Mouse (Mus musculus): Measurements from ENCODE around the gene Olfr357. TPM values are rescaled to one million over a fixed set of nuclear protein-coding genes. Genes with fewer than 3 reads are reported as not detected.

Gene Olfr357
- not detected in 2 replicates for polyA plus RNA-seq (2015; fragmentation: Nextera tagmentation; extraction: Ambion mirVana)

DNA sequence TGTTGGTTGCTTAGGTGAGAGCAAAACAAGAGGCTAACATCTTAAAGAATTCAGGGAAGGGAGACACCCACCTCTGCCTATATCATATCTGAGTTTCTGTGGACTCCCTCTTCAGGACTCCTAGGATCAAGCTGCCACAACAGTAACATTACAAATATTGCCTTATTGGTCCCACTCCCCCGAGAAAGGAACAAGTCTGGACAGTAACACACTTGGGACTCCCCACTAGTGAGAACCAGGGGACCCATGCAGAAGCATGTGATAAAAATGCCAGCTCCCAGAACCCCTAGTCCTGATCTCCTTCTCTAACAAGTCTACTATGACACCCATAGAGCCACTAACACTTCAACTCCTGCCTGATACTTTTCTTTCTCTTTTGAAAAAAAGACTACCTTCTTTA, at the start of gene Olfr357:
Gene Olfr357 (plus strand): TSS at position 301 of the 400 bp plus-strand sequence.
- H3K27me3 ChIP-seq (ENCODE audit: control insufficient read depth, insufficient read depth, low read depth, low read length): no peaks in the 10 kb centered on the region
- no peak within 1 kb of the TSS for H3K27ac ChIP-seq (ENCODE audit: low read length)
- no peaks in the 10 kb centered on the region for H3K4me1 ChIP-seq (replicated peaks; ENCODE audit: control insufficient read depth, insufficient read depth, low read length)
- no peak for ATAC-seq (ENCODE audit: low read depth)
- no peak within 1 kb of the TSS for H3K4me2 ChIP-seq (ENCODE audit: low read depth, low read length)
- WGBS: 27% methylated on average over 1 of the region's 1 CpGs
- H3K36me3 ChIP-seq (ENCODE audit: control insufficient read depth, insufficient read depth, low read length): no peaks in the 10 kb centered on the region
- no peak within 1 kb of the TSS for H3K4me3 ChIP-seq (ENCODE audit: low read length)
- no peak within 1 kb of the TSS for H3K9ac ChIP-seq (ENCODE audit: low read length)
- H3K9me3 ChIP-seq (ENCODE audit: control insufficient read depth, low read length): 0 out of 2 replicates have a peak, but pooled peaks cover 2% of the 10 kb centered on the region

DNA sequence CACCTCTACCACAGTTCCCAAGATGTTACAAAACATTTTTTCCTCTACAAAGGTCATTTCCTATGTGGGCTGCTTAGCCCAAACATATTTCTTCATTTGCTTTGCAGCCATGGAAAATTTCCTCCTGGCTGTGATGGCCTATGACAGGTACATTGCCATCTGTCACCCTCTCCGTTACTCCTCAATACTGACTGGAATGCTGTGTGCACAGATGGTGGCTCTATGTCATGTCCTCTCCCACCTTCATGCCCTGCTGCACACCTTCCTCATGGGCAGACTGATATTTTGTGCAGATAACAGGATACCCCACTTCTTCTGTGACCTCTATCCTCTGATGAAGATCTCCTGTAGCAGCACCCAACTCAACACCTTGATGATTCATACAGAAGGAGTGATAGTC, 3.4 kb downstream of the Olfr357 start:
- no peak overlapping the region for H3K27ac ChIP-seq (ENCODE audit: low read length)
- no peak overlapping the region for H3K9ac ChIP-seq (ENCODE audit: low read length)
- H3K4me1 ChIP-seq (replicated peaks; ENCODE audit: control insufficient read depth, insufficient read depth, low read length): no peaks in the 10 kb centered on the region
- H3K27me3 ChIP-seq (ENCODE audit: control insufficient read depth, insufficient read depth, low read depth, low read length): no peaks in the 10 kb centered on the region
- ATAC-seq (ENCODE audit: low read depth): no peak
- H3K4me3 ChIP-seq (ENCODE audit: low read length): no peak overlapping the region
- no peak overlapping the region for H3K4me2 ChIP-seq (ENCODE audit: low read depth, low read length)
- 0 out of 2 replicates have a peak, but pooled peaks cover 2% of the 10 kb centered on the region for H3K9me3 ChIP-seq (ENCODE audit: control insufficient read depth, low read length)
- no peaks in the 10 kb centered on the region for H3K36me3 ChIP-seq (ENCODE audit: control insufficient read depth, insufficient read depth, low read length)
- 79% methylated on average over 1 of the region's 1 CpGs for WGBS

DNA sequence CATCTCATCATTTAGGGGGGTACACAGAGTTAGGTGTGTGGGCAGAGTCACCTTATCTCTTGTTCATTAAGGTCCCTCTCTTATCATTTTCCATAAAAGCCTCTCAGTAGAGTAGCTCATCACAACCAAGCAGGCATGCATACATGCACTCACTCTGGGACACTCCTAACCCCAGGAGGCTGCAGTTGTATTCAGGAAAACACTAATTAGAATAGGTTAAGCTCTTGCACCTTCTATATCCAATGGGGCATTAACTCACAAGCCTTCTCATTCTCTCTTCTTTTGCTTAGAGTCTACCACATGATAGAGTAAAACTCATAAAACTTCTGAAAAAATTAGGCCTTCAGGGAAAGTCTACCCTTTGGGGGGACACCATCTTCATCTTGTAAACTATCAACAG, 15.6 kb downstream of the Olfr357 start, which contains the start of gene Olfr358:
Gene Olfr358 (minus strand): TSS at position 101 of the 400 bp plus-strand sequence.
- ATAC-seq (ENCODE audit: low read depth): no peak
- Histone ChIP-seq H3K27ac (ENCODE audit: low read length) (no peak within 1 kb of the TSS), H3K4me1 (replicated peaks; ENCODE audit: control insufficient read depth, insufficient read depth, low read length) (no peaks in the 10 kb centered on the region), H3K4me2 (ENCODE audit: low read depth, low read length) (no peak within 1 kb of the TSS), H3K36me3 (ENCODE audit: control insufficient read depth, insufficient read depth, low read length) (no peaks in the 10 kb centered on the region), H3K9me3 (ENCODE audit: control insufficient read depth, low read length) (peaks cover 4% of the 10 kb centered on the region; the same call in 1 of the 2 replicates), H3K9ac (ENCODE audit: low read length) (no peak within 1 kb of the TSS), H3K4me3 (ENCODE audit: low read length) (no peak within 1 kb of the TSS), H3K27me3 (ENCODE audit: control insufficient read depth, insufficient read depth, low read depth, low read length) (no peaks in the 10 kb centered on the region)

Other genes with a start within 250 kb of the Olfr357 start
- not detected in 2 replicates for gene Olfr348, start 209.6 kb upstream of the Olfr357 start, polyA plus RNA-seq (2015; fragmentation: Nextera tagmentation; extraction: Ambion mirVana)
- not detected in 2 replicates for gene Olfr50, start 203.3 kb upstream of the Olfr357 start, polyA plus RNA-seq (2015; fragmentation: Nextera tagmentation; extraction: Ambion mirVana)
- gene Olfr3, start 176.8 kb upstream of the Olfr357 start, polyA plus RNA-seq (2015; fragmentation: Nextera tagmentation; extraction: Ambion mirVana): not detected in 2 replicates
- not detected in 2 replicates for gene Olfr350, start 147.5 kb upstream of the Olfr357 start, polyA plus RNA-seq (2015; fragmentation: Nextera tagmentation; extraction: Ambion mirVana)
- not detected in 2 replicates for gene Olfr351, start 131.2 kb upstream of the Olfr357 start, polyA plus RNA-seq (2015; fragmentation: Nextera tagmentation; extraction: Ambion mirVana)
- not detected in 2 replicates for gene Olfr352, start 125.4 kb upstream of the Olfr357 start, polyA plus RNA-seq (2015; fragmentation: Nextera tagmentation; extraction: Ambion mirVana)
- not detected in 2 replicates for gene Olfr353, start 100.9 kb upstream of the Olfr357 start, polyA plus RNA-seq (2015; fragmentation: Nextera tagmentation; extraction: Ambion mirVana)
- not detected in 2 replicates for gene Olfr354, start 88.1 kb upstream of the Olfr357 start, polyA plus RNA-seq (2015; fragmentation: Nextera tagmentation; extraction: Ambion mirVana)
- not detected in 2 replicates for gene Olfr355, start 64.9 kb upstream of the Olfr357 start, polyA plus RNA-seq (2015; fragmentation: Nextera tagmentation; extraction: Ambion mirVana)
- gene Olfr356, start 56.7 kb upstream of the Olfr357 start, polyA plus RNA-seq (2015; fragmentation: Nextera tagmentation; extraction: Ambion mirVana): not detected in 2 replicates
- not detected in 2 replicates for gene Olfr358, start 15.5 kb downstream of the Olfr357 start, polyA plus RNA-seq (2015; fragmentation: Nextera tagmentation; extraction: Ambion mirVana)
- not detected in 2 replicates for gene Olfr360, start 71.9 kb downstream of the Olfr357 start, polyA plus RNA-seq (2015; fragmentation: Nextera tagmentation; extraction: Ambion mirVana)
- not detected in 2 replicates for gene Olfr361, start 95.5 kb downstream of the Olfr357 start, polyA plus RNA-seq (2015; fragmentation: Nextera tagmentation; extraction: Ambion mirVana)
- gene Olfr362, start 124.1 kb downstream of the Olfr357 start, polyA plus RNA-seq (2015; fragmentation: Nextera tagmentation; extraction: Ambion mirVana): not detected in 2 replicates
- gene Olfr364-ps1, start 145.5 kb downstream of the Olfr357 start, polyA plus RNA-seq (2015; fragmentation: Nextera tagmentation; extraction: Ambion mirVana): not detected in 2 replicates
- gene Olfr365, start 194.4 kb downstream of the Olfr357 start, polyA plus RNA-seq (2015; fragmentation: Nextera tagmentation; extraction: Ambion mirVana): not detected in 2 replicates
- gene Olfr366, start 217.7 kb downstream of the Olfr357 start, polyA plus RNA-seq (2015; fragmentation: Nextera tagmentation; extraction: Ambion mirVana): not detected in 2 replicates

All from lung, embryonic 16.5 days (tissue).